Mouse (Mus musculus) testis, adult 2 months (tissue): Measurements from ENCODE around the gene Ralgps1.

ENCODE experiments used
- CTCF ChIP-seq: fragments of 200-500 bp; IDR thresholded peaks from 2 replicates; pipeline ENCODE4 v1.5.1; 2012; ENCODE audit warnings: low read depth, mild to moderate bottlenecking, inconsistent platforms, low read length, moderate library complexity; ENCODE audit not compliant: control insufficient read depth, insufficient read depth, insufficient replicate concordance
- POLR2A ChIP-seq: fragments of 200-500 bp; IDR thresholded peaks from 2 replicates; pipeline ENCODE4 v1.6.1; 2012; ENCODE audit warnings: low read depth, mild to moderate bottlenecking, inconsistent platforms, low read length, moderate library complexity; ENCODE audit not compliant: control insufficient read depth

- TF ChIP-seq CTCF: 0 out of 2 replicates have a peak, but pooled peaks have one; percentile 24
- TF ChIP-seq POLR2A: no peak
These were observed 186.0 kb downstream of the Ralgps1 start for GRCm38 (mm10) chr2:33185258-33185657.
